Mouse (Mus musculus) kidney, adult 11 months (tissue): ENCODE data around the gene Dnajc16.
"Not testable (repeated sequence)": the region's sequence is repeated elsewhere in the genome, so short reads cannot be mapped to it uniquely, and the experiment has no call there.

Experiments
- DNase-seq: peaks from one replicate; pipeline ENCODE4 v3.0.0; 2022

The Dnajc16 gene

DNA sequence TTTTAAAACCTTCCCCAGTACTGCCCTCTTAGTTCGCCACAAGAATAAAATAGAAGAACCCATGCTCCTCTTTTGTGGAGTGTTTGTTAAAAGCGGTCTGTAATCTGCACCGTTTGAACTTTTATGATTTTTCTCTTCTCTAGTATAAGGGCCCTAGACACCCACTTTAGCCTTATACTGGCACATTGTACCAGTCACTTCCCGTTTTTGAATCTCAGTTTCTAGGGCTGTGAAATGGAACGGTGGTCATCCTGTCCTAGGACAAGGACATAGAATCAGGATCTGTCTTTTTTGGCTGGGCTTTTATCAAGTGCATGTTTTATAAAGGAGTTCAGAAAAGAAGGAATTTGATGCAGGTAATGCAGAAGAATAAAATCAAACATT is 3.4 kb upstream of the Dnajc16 start:
- no peak for DNase-seq

DNA sequence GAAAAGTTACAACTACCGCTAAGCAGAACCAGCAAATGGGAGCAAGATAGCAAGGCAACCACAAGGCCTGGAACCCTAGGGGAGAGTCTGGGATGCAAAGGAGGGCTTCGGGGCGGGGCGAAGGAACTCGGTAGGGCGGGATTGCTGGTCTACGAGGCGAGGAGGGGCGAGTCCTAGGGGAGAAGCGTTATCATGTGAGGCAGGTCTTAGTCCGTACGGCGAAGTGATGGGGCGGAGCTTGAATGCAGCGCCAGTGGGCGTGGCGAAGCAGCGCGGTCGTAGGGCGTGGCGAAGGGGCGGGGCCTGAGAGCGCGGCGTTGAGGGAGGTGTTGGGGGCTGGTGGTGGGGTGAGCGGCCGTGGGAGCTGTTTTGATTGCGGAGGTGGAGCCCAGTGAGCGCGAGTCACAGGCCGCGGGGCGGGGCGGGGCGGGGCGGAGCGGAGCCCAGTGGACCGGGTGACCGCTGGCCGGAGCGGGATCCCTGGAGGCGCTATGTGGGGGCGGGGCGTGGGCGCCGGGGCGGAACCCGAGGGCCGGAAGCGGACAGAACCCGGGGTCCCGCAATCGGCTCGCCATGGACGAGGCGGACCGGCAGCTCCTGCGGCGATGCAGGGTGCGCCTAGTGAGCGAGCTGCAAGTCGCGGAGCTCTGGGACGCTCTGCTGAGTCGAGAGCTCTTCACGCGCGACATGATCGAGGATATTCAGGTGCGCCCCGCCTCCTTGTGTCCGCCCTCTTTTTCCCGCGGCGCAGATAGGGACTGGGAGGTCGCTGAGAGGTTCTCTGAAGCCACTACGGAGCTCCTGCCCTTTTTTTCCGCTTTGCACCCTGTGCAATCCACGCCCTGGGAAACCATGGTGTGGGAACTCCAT is 2.8 kb upstream of the Dnajc16 start, which contains the start of gene Casp9:
Casp9 (plus strand) TSS at position 331 of the 870 bp plus-strand sequence.
- DNase-seq, result peak; percentile 98

DNA sequence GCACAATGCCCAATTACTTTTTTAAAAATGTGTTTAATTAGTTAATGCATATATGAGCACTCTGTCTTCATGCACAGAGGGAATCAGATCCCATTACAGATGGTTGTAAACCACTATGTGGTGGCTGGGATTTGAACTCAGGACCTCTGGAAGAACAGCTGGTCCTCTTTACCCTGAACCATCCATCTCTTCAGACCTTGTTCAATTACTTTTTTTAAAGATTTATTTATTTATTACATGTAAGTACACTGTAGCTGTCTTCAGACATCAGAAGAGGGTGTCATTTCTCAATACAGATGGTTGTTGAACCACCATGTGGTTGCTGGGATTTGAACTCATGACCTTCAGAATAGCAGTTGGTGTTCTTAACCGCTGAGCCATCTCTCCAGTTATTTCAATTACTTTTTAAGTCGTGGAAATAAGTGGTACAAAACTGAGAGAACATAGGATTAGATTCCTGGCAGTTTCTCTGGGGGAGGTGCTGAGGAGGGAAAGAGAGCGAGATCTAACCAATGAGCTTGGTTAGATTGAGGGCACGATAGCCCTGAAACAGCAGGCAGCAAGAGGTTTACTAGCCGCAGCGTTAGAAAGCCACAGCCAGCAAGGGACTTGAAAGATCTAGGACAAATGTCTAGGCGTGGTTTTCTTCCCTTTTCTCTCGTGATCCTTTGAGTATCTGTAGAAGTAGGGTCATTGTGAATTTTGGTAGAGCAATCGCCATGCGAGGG is 2.0 kb upstream of the Dnajc16 start:
- DNase-seq, result peak; percentile 19

DNA sequence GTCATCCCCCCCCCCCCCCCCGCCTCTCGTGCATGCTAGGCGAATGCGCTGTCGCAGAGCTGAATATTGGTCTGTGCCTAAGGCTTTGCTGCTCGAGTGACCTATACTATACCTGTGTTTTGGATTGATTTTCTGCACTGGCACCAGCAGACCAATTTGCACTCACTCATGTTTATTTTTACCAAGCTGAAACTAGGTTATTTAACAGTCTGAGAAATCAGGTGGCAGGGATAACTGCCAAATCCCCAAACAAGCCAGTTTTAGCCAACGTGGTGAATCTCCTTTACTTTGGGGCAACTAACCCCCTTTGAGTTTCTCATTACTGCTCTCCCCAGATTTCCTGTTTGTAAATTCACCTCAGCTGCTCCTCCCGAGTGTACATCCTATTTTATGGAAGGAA is 1.2 kb upstream of the Dnajc16 start:
- peak; percentile 21 for DNase-seq

DNA sequence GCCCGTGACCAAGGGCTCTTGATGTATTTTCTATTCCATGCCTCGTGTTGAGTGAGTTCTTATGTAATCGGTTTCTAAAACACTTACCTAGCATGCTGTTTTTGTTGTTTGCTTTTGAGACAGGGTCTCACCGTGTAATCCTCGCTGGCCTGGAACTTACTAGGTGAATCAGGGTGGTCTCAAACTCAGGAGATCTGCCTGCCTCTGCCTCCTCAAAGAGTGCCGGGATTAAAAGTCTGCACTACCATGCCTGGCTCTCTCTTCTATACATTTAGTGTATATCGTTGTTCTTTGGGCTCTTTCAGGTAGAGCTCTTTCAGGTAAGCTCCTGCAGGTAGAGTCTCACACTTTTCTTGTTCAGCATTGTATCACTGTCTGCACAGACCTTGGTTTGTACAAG is 755 bp upstream of the Dnajc16 start:
- DNase-seq, result peak; percentile 17

DNA sequence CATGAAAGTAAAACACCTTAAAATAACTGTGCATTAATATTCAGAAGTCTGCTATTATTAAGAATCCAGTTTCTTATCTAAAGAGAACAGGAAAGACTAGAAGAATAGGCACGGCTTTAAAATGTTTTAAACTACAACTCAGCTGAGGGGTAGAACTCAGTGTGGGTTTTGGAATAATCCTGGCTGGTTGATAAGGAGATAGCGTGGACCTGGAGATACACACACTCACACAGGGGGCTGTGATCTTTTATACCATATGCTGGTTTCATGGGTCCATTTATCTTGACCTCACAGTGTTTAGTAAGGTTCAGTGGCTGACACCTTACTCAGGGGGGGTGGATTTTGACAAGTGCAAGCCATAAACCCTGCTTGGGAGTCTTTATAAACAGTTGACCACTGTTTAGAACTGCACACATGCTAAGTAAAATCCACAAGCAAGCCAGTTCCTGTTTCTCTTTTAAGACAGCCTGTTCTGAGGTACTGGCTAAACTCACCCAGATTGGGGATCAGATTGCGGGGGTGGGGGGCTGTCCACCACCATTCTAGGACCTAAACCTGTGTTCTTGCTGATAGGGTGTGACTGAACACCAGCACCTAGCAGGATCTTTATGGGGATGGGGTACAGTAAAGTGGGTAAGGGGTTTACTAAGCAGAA is 1.0 kb downstream of the Dnajc16 start:
- no peak for DNase-seq

DNA sequence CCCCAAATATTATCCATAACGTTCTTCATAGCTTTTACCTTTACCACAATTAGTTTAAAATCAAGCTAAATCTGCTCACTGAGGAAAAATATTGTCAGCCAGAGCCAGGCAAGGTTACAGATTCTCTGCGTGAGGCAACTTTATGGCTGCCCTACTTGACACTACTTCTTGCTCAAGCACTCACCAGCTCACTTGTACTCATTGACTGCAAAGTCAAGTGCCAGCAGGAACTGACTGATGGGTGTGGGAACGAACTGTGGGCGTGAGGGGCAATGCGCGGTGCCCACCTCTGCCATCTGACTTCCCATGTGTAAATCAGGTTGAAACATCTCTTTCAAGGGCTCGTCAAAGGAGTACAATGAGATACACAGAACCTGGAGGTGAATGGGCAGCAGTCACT is 3.3 kb downstream of the Dnajc16 start:
- DNase-seq, result peak; percentile 28

DNA sequence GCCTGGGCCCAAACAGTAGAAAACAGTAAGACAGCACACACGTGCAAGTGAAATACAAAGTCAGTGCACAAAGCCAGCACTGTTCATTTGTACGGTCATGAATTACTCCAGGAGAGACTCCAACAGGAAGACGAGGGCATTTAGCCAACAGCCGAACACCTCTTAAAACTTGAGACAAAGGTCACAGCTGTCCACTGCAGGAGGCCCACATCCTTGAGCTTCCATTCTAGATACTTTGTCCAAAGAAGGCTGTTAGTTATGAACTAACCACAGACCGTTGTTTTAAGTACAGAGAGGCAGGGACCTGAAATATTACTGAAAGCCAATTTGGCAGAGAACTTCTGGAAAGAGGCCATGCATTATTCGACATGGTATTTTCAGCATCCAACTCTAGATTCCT is 3.7 kb downstream of the Dnajc16 start:
- peak; percentile 82 for DNase-seq

DNA sequence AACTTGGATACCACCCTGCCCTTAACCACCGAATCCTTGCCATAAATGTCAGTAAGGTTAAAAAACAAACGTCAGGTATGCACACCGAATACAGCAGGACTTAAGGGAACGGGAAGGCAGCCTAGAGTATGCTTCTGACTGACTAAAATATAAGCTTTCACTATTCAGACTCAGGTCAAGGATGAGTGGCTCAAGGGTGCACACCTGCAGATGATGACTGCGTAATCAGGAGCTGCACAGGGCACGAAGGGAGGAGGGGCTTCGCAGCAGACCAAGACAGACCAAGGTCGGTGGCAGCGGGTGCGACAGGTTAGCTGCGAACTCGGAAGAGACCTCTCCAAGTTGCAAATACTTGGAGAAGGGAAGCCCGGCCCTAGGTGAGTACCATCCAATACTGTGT is 4.6 kb downstream of the Dnajc16 start:
- DNase-seq, result no peak

DNA sequence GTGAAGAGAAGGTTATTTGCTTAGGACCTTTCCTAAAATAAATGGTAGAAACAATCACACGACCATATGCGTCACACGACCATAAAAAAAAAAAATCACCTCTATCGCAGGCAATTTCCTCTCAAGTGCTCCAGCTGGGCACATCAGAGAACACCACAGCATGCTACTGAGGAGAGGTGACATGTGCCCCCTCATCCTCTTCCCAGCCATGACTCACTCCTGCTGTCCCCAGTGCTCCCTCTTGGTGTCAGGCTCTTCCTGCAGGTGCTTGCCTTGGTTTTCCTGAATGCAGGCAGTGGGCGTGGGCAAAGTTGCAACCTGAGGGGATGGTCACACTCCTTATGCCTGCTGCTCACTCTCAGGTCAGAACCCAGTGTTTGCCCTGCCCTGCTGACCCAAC is 5.9 kb downstream of the Dnajc16 start:
- no peak for DNase-seq

DNA sequence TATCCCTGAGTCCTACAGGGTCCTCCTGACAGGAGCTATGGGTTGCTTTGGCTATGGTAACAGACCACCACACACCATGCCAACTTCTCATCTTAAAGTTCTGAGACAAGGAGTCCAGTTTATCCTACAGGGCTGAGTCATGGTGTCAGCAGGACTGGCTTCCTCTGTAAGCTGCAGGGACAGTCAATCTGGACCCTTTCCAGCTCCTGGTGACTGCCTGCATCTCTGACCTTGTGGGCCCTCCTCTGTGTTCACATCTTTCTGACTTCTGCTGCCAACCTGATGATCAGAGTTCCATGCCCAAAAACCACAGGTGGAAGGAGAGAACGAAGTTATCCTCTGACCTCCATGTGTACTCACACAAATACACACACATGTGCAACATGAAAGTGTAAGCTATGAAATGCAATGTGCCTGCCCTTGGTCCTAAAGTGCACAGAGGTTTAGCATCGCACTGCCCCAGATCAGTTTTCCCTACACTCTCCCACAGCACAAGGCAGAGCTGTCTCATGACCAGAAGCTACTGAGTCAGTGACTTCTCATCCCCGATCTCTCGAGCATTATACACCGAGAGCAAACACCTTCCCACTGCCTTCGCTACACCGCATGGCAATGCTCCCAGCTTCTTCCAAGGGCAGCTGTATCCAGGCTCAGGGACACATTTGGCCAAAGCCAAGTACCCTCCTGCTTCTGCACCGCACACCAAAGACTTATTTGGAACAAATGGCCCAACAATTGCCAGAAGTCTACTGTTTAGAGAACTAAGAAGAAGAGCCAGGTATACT is 9.3 kb downstream of the Dnajc16 start:
- DNase-seq, result no peak

DNA sequence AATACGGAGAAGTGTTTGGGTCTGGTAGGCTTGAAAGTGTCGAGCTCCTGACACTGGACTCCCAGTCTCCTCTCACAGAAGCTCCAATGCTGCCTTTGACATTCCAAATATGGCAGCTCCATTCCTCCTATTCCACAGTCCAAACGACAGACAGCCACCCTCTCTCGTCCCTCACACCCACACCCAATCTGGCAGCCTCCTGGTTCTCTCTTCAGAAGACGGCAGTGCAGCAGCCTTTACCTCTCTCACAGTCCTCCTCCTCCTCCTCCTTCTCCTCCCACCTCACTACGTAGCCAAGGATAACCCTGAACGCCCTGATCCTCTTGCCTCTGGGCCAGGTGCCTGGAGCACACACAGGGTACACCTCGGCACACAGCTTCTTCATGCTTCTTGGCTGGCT is 10.9 kb downstream of the Dnajc16 start:
- no peak for DNase-seq

DNA sequence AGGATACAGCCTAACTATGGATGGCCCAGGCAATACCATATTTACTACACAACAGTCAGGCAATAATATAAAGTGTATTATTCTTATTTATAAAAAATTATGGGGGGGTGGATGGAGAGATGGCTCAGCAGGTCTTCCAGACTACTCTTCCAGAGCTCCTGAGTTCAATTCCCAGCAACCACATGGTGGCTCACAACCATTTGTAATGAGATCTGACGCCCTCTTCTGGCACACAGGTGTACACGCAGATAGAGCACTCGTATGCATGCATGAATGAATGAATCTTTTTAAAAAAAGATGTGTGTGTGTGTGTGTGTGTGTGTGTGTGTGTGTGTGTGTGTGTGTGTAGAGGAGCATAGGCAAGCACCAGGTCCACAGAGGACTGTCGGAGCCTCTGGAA is 17.7 kb downstream of the Dnajc16 start:
- DNase-seq, result not testable (repeated sequence)

DNA sequence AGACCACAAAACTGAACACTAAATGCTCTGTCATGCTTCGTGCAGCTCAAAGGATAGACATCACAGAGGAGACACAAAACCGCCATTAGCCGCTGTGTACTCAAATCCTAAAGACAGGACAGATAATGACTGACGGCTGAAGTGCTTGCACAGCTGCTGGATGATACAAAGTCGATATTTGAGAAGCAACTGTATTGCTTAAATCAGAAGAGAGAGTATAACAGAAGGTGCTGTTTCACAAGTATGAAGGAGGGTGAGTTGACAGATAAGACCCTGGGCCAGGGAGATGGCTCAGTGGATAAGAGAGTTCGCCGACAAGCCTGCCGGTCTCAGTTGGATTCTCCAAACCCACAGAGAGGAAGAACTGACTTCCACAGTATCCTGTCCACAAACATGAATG is 18.9 kb downstream of the Dnajc16 start:
- no peak for DNase-seq

DNA sequence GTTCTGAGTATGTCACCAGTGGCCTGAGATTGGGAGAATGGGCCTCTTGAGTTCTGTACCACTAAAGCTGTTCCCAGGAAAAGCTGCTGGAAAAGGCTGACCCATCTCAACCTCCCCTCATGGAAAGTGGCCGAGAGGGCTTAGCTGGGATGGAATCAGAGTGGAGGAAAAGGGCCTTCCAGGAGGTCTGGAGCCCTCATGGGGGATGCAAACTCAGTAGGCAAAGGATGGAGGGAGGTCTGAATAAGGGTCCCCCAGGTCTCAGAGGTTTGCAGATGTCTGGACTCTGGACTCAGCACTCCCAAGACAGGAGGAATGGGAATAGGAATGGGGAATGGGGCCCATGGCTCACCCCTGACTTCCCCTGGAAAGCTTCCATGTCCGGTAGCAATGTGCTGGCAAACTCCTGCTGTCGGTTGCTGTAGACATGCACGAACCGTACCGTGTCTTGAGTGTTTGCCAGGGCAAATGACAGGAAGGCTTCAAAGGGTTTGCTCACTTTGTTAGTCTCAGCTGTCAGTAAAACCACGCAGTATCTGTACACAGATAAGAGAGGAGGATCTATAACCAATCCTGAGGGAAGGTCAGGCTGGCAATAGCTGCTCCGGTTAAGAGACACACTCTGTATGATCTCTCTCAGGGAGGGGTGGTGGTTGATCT is 21.1 kb downstream of the Dnajc16 start:
- DNase-seq, result no peak

DNA sequence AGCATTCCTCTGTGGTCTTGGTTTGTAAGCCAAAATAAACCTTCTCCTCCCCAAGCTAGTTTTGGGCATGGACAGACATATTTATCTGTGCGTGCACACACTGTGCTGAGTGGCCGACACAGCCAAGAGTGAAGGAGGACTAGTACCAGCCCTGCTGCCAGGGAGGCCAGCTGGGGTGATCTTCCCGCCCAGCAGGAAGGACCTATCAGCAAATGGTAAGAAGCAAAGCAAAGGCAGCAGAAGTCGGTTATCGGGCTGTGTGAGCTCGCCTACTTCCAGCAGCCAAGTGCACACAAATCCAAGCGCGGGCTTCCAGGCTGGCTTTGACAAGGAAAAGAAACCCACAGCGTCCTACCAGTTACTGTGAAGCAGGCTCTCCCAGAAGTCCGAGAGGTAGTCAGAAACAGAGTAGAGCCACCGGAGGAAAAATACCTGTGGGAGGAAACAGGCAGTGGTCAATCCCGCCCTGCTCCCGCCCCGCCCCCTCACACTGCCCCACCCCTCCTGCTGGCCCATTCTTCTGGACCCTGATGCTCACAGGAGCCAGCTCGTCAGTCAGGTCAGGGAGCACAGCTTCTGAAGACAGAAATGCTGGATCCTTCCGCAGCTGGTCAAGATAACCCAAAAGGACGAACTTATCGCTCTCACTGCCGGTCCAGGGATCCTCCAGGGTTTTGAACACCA is 23.2 kb downstream of the Dnajc16 start:
- no peak for DNase-seq

DNA sequence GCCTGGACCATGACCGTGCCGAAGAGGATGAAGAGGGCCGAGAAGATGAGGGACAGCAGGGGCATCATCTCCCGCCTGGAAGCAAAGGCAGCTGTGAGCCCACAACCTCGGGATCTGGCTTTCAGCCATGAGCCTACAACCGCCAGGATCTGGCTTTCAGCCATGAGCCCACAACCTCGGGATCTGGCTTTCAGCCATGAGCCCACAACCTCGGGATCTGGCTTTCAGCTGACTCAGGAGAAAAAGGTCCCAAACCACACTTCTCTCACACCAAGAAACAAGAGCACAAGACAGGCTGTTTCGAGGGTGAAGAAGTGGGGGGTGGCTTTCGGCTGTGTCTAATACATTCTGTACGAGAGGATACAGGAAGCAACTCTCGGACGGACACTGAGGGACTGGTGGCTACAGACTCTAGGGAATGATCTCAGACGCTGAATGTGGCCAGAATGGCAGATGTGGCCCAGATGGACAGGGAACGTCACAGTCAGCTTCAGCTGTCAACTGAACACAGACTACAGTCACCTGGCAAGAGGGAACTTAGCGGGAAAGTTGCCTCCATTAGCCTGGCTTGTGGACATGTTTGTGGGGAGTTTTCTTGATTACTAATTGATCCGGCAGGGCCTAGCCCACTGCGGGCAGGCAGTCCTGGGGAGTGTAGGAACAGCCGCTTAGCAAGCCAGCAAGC is 23.9 kb downstream of the Dnajc16 start:
- peak; percentile 30 for DNase-seq

DNA sequence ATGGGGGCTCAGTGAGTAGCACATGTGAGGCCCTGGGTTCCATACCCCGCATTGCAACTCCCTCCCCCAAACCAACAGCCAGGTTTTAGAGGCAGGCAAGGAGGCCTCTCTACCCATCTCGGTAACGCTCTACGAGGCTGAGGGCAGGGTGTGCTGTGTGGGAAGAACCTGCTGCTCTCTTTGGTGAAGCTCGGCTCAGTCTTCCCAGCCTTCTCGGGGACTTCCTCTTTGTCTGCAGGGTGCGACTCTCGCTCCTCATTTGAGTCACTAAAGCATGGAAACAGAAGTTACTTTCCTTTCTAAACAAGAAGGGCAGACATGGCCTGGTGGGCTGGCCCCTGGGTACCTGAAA is 24.4 kb downstream of the Dnajc16 start:
- no peak for DNase-seq

DNA sequence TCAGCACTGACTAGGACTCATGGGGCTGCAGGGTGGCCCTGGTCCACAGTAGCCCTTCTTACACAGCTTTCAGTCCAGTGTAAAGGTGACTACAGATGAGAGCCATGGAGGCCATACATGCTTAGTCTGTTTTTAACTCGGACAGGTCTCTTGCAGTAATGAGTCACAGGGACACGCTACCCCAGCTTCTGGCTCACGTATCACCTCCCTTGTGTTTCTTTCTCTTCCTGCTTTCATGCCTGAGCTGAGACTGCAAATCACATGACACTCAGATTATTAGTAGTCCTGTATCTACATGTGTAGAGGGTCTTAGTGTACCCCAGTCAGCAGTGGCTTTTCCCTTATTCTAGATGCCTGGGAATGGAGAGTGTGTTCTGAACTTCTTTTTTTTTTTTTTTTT is 25.7 kb downstream of the Dnajc16 start:
- no peak for DNase-seq

DNA sequence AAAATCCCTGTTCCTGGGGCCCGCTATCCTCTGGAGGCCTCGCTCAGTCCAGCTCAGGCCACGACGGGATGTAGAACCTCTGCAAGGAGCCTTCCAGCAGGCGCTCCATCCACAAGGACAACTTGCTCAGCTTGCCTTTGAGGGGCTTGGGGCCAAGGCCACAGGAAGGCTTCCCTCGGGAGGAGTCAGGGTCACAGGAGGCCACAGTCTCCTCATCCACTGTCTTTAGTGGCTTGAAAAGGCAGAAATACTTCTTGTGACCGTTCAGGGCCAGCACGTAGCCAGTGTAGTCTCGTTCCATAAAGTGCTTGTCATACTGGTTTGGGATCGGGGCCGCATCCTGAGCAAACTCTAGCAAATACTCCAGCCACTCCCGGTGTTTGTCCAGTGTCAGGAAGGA is 27.3 kb downstream of the Dnajc16 start:
- DNase-seq, result no peak

DNA sequence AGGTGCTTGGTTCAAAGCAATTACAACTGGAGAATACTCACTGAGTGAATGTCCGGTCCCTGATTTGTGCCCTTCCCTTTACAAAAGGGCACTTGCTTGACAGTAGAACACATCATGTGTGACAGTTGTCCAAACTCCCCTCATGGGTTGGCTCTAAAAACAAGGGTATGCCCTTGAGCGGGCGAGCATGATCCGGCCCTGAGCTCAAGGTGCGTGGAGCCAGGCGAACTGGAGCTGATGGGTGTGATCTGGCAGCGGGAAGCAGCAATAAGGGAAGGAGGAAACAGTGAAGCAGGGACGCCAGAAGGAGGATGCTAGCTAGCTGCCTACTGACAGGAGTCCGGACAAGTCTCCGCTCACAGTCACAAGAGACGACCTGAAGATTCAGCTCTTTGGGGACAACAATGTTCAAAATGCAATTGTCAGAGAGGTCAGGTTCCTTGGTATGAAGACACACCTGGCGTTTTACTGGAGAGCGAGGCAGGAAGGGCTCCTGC is 28.6 kb downstream of the Dnajc16 start:
- no peak for DNase-seq
